Mouse (Mus musculus): ENCODE results near the gene Gm21983.

DNA sequence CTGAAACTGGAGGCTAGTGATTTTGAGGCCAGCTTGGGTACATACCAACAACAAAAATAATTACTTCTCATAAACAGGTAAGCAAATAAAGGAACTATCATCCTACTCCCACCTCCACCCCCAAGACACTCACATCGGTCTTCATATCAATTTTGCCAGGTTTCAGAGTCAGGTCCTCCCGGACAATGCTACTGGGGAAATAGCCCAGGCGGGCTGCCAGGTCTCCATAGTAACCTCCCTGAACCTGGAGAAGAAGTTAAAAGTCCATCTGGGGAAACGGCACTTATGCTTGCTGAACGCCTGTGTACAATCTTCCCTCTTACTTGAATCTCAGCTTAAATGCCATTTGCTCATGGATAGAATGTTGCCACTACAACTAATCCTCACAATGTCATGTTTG is 850 bp downstream of the Gm21983 start:
- TF ChIP-seq CTCF (IDR thresholded peaks at IDR 0.05; ENCODE audit: low read depth) (no peak), EP300 (IDR thresholded peaks at IDR 0.05; ENCODE audit: low read depth) (no peak)
